Mouse (Mus musculus) brain, embryonic 14.5 days (tissue): ENCODE results near the gene Lkaaear1. TPM values are rescaled to one million over a fixed set of nuclear protein-coding genes. Genes with fewer than 3 reads are reported as not detected.

Source experiments
- DNase-seq: peaks from one replicate; pipeline ENCODE4 v3.0.0-alpha.2; 2011; ENCODE audit warnings: low read depth
- CTCF ChIP-seq: fragments of 200-500 bp; IDR thresholded peaks from 2 replicates; pipeline ENCODE4 v1.5.1; 2012; ENCODE audit warnings: inconsistent platforms, mild to moderate bottlenecking, moderate library complexity, borderline replicate concordance; ENCODE audit not compliant: insufficient read depth, insufficient read length; ENCODE audit errors: extremely low read depth
- POLR2A ChIP-seq: fragments of 200-500 bp; IDR thresholded peaks from 2 replicates; pipeline ENCODE4 v1.6.1; 2012; ENCODE audit warnings: mild to moderate bottlenecking, inconsistent platforms, borderline replicate concordance; ENCODE audit not compliant: poor library complexity, insufficient read depth, insufficient read length, severe bottlenecking; ENCODE audit errors: extremely low read depth
- polyA plus RNA-seq: library from polyadenylated mRNA; depleted of rRNA; stranded (reverse); fragments of >200 nt; gene quantifications from 2 replicates; pipeline ENCODE4 v1.2.3, GENCODE M21; 2012; rRNA removed

The Lkaaear1 gene
- not detected in 2 replicates for polyA plus RNA-seq

- TF ChIP-seq POLR2A (no peak), CTCF (no peak)
- DNase-seq = no peak
Measured at GRCm38 (mm10) chr2:181698241-181698640, at the start of gene Lkaaear1. Lkaaear1 (minus strand) TSS chr2:181698442.

DNA sequence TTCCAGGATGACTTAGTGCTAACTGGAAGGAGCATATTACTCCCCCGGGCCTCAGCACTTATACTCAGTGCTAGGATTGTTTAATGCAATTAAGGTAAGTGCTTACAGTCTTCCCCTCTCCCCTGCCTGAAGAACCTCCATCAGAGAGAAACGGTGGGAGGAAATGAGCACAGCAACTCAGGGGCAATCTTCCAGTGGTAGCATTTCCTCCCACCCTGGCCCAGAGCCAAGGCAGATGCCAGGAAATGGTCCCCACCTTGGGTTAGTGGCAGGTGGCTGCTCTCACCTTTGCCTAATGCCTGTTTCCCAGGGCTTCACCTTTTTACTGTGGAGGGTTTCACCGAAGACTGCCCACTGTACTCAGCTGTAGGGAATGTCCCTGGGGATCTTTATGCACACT lies 31.8 kb upstream of the Lkaaear1 start:
- no peak for TF ChIP-seq CTCF
- TF ChIP-seq POLR2A = no peak
- DNase-seq = no peak

DNA sequence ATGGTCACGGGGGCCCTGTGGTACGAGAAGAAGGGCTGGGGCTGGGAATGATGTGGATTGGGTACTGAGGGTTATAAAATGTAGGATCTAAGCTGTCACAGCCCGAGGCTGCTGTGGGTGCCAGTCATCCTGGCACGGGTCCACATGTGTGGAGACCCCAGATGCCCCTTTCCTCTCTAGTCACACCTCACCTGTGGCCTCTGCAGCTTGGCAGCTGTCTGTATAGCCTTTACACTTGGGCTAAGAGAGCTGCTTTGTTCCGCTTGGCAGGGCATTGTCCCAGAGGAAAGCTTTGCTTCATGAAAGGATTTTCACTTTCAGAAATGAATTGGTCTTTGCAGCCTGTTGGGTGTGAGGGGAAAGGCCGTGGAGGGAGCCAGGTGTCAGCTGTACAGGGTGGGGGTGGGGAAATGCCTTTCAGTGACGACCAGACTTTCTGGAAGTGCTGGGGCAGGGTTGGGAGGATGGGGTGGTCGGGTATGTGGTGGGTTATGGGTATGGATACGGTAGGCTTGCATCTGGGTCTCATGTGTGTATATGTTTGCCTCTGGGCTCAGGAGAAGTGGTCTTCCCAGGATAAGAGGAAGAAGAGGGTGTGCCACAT lies 29.5 kb upstream of the Lkaaear1 start:
- no peak for TF ChIP-seq POLR2A
- no peak for TF ChIP-seq CTCF
- DNase-seq = peak; percentile 71

GRCm38 (mm10) chr2:181722213-181722612 lies 24.0 kb upstream of the Lkaaear1 start:
- TF ChIP-seq CTCF = peak; percentile 84
- no peak for TF ChIP-seq POLR2A
- peak; percentile 81 for DNase-seq

- TF ChIP-seq CTCF = no peak
- no peak for TF ChIP-seq POLR2A
- DNase-seq = no peak
Measured at GRCm38 (mm10) chr2:181721200-181721599, 23.0 kb upstream of the Lkaaear1 start.

DNA sequence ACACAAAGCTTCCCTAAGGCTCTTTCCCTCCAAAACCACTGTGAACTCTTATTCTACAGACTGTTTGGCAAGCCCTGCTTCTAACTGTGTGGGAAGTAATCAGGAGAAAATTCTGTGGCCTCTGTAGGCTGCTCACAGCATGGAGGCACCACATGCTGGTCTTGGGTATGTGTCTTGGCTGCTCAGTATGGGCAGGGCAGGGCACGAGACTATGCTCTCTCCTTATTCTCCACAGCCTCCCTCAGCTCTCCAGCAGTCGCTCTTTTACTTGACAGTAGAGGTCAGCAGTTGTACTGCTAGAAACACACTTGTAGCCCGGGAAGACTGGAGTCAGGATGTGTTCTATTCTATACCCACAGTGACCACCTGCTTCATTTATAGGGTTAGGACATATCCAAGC lies 21.8 kb upstream of the Lkaaear1 start:
- DNase-seq = no peak
- TF ChIP-seq CTCF (no peak), POLR2A (no peak)

DNA sequence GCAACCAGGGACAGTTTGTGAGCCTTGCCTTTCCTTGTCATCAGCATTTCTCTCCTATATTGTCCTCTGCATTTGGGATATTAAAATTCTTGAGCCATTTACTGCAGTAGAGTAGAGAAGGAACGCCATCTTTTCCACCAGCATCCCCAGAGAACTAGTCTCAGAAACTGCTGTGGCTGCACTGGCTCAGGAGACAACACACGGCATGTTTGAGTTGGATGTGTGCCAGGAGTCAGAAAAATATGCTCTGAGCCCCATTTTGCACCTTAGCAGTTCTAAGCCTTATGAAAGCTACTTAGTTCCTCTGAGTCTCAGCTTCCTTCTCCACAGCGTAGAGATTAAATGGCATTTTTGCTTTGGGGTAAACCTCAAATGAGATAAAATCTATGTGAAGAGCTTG lies 18.7 kb upstream of the Lkaaear1 start:
- TF ChIP-seq POLR2A (no peak), CTCF (no peak)
- peak; percentile 23 for DNase-seq

GRCm38 (mm10) chr2:181715382-181715781 lies 17.1 kb upstream of the Lkaaear1 start:
- no peak for DNase-seq
- TF ChIP-seq CTCF (no peak), POLR2A (no peak)

DNA sequence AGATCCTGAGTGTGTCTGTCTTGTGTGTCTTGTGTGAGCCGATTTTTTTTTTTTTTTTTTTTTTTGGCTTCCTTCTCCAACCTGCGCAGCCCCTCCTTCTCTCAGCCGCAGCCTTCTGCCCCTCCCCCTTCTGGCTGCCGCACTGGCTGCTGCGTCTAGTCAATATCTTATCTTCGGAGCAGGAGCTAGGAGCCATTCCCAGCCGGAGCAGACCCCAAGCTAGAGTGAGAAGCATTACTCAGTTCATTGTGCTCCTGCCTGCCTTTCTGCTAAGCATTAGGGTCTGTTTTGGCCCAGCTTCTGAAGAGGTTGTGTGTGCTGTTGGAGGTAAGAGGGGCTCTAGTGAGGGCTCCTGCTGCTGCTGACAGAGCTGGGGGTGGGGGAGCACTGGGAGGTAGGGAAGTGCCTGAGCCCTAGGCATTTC lies 16.7 kb upstream of the Lkaaear1 start, which contains the start of gene Oprl1:
TSS of gene Oprl1 (plus strand) at position 114 of the 424 bp plus-strand sequence.
- peak; percentile 92 for DNase-seq
- TF ChIP-seq CTCF = no peak
- TF ChIP-seq POLR2A = 0 out of 2 replicates have a peak, but pooled peaks have one; percentile 17

GRCm38 (mm10) chr2:181713749-181714148 lies 15.5 kb upstream of the Lkaaear1 start:
- DNase-seq = peak; percentile 92
- TF ChIP-seq CTCF (no peak), POLR2A (no peak)

GRCm38 (mm10) chr2:181706668-181707067 lies 8.4 kb upstream of the Lkaaear1 start:
- DNase-seq = peak; percentile 43
- TF ChIP-seq CTCF = peak; percentile 48; the same call in 1 of the 2 replicates
- no peak for TF ChIP-seq POLR2A

DNA sequence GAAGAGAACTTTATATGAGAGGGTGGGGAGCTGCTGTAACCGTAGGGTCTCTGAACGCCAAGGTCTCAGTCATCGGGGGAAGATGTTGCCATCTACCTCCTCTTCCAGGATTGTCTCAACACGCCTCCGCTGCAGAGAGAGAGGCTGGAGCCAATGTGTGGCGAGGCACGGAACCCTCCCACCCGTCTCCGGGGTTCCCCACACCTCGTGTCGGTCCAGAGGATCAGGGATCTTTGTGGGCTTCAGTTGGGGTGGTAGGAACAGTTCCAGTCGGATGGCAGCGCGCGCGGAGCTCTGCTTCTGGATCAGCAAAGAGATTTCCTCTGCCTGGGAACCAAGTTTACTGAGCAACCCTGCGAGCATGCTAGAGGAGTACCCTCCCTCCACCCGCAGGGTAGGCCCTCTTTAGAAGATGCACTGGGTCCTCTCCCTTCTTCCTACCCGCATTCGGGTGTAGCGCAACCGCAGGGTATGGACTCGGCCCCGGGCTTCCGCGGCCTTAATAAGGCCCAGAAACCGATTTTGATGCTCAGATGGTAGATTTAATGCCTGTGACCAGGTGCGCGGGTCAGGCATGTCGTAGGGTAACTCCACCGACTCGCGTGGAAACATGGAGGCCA lies 1.3 kb downstream of the Lkaaear1 start:
- TF ChIP-seq CTCF (no peak), POLR2A (no peak)
- DNase-seq = no peak
